Mouse (Mus musculus) E14TG2a.4 (cell line): ENCODE results near the gene Comt.

ENCODE experiments used
- CTCF ChIP-seq: conservative IDR thresholded peaks from 2 replicates; pipeline ENCODE4 v1.5.1; 2014; ENCODE audit warnings: low read length
- POU5F1 ChIP-seq: IDR thresholded peaks from 2 replicates; pipeline ENCODE4 v1.6.1; 2014; ENCODE audit warnings: low read length, borderline replicate concordance

- no peak for TF ChIP-seq CTCF
- TF ChIP-seq POU5F1 = no peak
Measured at GRCm38 (mm10) chr16:18428011-18428515, 1.4 kb upstream of the Comt start.
